Mouse (Mus musculus) embryonic facial prominence, embryonic 10.5 days (tissue): ENCODE results near the gene Acer3. TPM values are rescaled to one million over a fixed set of nuclear protein-coding genes. Genes with fewer than 3 reads are reported as not detected.

Experiments used
- DNase-seq: peaks from one replicate; pipeline ENCODE4 v3.0.0-alpha.2; 2017; ENCODE audit warnings: low spot score
- H3K27ac ChIP-seq: fragments of 300-500 bp; sonication (generic); replicated peaks from 2 replicates; pipeline ENCODE4 v1.5.1; 2016; ENCODE audit warnings: mild to moderate bottlenecking
- H3K27me3 ChIP-seq: fragments of 300-500 bp; sonication (generic); replicated peaks from 2 replicates; pipeline ENCODE4 v1.6.1; 2016; ENCODE audit warnings: low read depth, mild to moderate bottlenecking; ENCODE audit not compliant: poor library complexity, severe bottlenecking
- H3K36me3 ChIP-seq: fragments of 300-500 bp; sonication (generic); replicated peaks from 2 replicates; pipeline ENCODE4 v1.6.1; 2016; ENCODE audit warnings: mild to moderate bottlenecking, moderate library complexity
- H3K4me1 ChIP-seq: fragments of 300-500 bp; sonication (generic); 2 replicates; pipeline ENCODE4 v1.6.1; 2016
- H3K4me3 ChIP-seq: fragments of 300-500 bp; sonication (generic); 2 replicates; pipeline ENCODE4 v1.5.1; 2016; ENCODE audit warnings: mild to moderate bottlenecking, moderate library complexity
- H3K9me3 ChIP-seq: fragments of 300-500 bp; sonication (generic); 2 replicates; pipeline ENCODE4 v1.6.1; 2016; ENCODE audit warnings: mild to moderate bottlenecking
- WGBS: fragments of 180-500 bp; shearing (Covaris S2); methylation state at CpG from one replicate; pipeline ENCODE4 v1.1.7; 2016; 5-methylcytosine and 5-hydroxymethylcytosine counted together
- polyA plus RNA-seq: library from polyadenylated mRNA; unstranded; fragments of >200 nt; fragmentation: Nextera tagmentation; extraction: Ambion mirVana; gene quantifications from 2 replicates; pipeline ENCODE4 v1.2.1, GENCODE M21; 2016

The Acer3 gene
- polyA plus RNA-seq, 1 experiment from 2014 or later, result 21.3 TPM

- 84% methylated on average over 2 of the region's 2 CpGs for WGBS
- peaks cover 20% of the 10 kb centered on the region for H3K4me1 ChIP-seq
- H3K4me3 ChIP-seq, result no peak overlapping the region
- H3K9me3 ChIP-seq, result no peaks in the 10 kb centered on the region
- no peaks in the 10 kb centered on the region for H3K36me3 ChIP-seq
- H3K27me3 ChIP-seq, result no peaks in the 10 kb centered on the region
- H3K27ac ChIP-seq, result no peak overlapping the region
- no peak for DNase-seq
Measured at GRCm38 (mm10) chr7:98330375-98331002, 9.5 kb upstream of the Acer3 start.

DNA sequence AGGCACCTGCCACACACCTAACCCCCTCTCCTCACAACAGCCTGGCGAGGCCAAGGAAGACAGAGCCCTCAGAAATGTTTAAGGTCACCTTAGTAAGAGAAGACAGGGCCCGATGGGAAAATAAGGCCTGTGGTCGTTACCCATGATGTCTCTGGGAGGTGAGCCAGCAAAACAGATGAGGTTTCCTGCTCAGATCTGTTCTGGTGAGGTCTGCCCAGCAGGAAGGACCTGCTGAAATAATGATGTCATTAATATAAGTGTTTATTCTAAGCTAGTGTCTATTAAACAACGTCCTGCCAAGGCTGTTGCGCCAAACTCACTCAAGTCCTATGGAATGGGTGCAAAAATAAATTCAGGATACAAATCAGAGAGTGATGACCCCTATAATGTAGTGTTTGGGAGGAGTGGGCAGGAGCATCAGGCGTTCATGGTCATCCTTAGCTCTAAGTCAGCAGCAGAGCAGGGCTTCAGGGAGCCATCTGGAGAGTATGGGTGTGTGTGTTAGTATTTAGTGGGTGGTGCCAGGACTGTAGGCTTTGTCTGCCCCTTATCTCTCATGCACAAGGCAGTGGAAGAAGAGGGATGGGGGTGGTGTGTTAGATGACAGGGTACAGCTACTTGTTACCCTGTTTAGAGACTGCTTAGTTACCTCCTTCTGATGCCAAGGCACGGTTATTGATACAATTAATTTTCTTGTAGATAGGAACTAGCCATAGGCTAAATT, 8.8 kb upstream of the Acer3 start:
- Histone ChIP-seq H3K27ac (no peak overlapping the region), H3K9me3 (no peaks in the 10 kb centered on the region), H3K36me3 (no peaks in the 10 kb centered on the region), H3K4me3 (no peak overlapping the region), H3K4me1 (peaks cover 15% of the 10 kb centered on the region), H3K27me3 (no peaks in the 10 kb centered on the region)
- 83% methylated on average over 7 of the region's 7 CpGs for WGBS
- DNase-seq, result no peak

DNA sequence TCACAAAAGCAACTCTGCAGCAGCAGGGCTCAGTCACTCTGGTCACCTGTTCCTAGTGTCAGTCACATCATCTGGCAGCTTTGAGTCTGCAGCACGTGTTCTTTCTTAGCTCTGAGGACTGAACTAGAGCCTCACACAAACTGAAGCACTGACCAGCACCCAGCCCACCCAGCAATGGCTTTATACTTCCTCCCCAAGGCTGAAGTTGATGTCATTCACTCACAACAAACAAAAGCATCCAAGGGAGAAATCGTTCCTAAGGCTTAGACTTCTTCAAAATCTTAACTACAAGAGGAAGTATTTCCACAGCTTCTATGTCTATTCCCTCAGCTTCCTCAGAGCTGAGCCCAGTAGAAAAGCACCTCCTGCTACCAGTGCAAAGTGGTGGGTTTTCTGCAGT, 7.3 kb upstream of the Acer3 start:
- no peak for DNase-seq

GRCm38 (mm10) chr7:98326051-98326450, 5.0 kb upstream of the Acer3 start:
- Histone ChIP-seq H3K4me1 (peaks cover 3% of the 10 kb centered on the region), H3K9me3 (no peaks in the 10 kb centered on the region), H3K27ac (no peak overlapping the region), H3K27me3 (no peaks in the 10 kb centered on the region), H3K36me3 (no peaks in the 10 kb centered on the region), H3K4me3 (no peak overlapping the region)
- 88% methylated on average over 7 of the region's 7 CpGs for WGBS
- no peak for DNase-seq

More for the DNA sequence above, 7.3 kb upstream of the Acer3 start:
- Histone ChIP-seq H3K36me3 (no peaks in the 10 kb centered on the region), H3K27ac (no peak overlapping the region), H3K4me1 (peaks cover 18% of the 10 kb centered on the region), H3K27me3 (no peaks in the 10 kb centered on the region), H3K4me3 (no peak overlapping the region), H3K9me3 (no peaks in the 10 kb centered on the region)
- WGBS, result 54% methylated on average over 2 of the region's 2 CpGs

- no peaks in the 10 kb centered on the region for H3K27me3 ChIP-seq
- no peak overlapping the region for H3K27ac ChIP-seq
- no peak for DNase-seq
- no peak overlapping the region for H3K4me3 ChIP-seq
- WGBS, result 72% methylated on average over 1 of the region's 1 CpGs
- H3K4me1 ChIP-seq, result peaks cover 3% of the 10 kb centered on the region; the same call in 1 of the 2 replicates
- no peaks in the 10 kb centered on the region for H3K36me3 ChIP-seq
- H3K9me3 ChIP-seq, result no peaks in the 10 kb centered on the region
Measured at GRCm38 (mm10) chr7:98324228-98324627, 3.2 kb upstream of the Acer3 start.

DNA sequence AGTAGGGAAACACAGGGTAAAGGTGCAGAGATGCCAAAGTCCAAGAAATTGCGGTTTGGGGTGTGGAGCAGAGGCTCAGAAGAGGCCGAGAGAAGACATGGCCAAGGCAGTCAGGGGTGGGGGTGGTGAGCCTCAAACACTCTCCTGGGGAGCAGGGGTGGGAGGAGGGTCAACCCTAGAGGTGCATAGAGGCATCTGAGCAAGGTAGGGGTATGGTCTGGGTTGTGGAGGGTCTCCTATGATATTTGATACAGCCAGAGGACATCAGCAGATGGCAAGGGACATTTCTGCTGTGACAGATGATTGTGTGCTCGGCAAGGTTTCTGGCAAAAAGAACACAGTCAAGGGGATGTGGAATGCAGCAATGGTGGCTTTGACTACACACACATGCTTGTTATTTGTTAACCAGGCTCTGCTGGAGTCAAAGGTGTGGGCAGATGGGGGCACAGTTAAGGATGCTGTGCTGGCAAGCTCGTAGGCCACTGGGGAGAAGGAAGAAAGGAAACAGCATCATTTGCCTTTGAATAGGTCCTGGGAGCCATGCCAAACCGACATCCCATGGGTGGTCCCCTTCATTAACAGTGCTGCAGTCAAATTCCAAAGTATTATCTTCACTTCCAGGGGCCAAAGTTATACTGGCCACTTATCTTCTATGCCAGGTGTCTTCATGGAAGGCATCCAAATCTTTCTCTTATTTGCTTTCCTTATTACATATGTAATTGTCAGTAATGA, 2.4 kb upstream of the Acer3 start:
- Histone ChIP-seq H3K27ac (no peak overlapping the region), H3K4me1 (peaks cover 3% of the 10 kb centered on the region; the same call in 1 of the 2 replicates), H3K9me3 (no peaks in the 10 kb centered on the region), H3K36me3 (no peaks in the 10 kb centered on the region), H3K4me3 (no peak overlapping the region), H3K27me3 (no peaks in the 10 kb centered on the region)
- 40% methylated on average over 5 of the region's 5 CpGs for WGBS
- no peak for DNase-seq

DNA sequence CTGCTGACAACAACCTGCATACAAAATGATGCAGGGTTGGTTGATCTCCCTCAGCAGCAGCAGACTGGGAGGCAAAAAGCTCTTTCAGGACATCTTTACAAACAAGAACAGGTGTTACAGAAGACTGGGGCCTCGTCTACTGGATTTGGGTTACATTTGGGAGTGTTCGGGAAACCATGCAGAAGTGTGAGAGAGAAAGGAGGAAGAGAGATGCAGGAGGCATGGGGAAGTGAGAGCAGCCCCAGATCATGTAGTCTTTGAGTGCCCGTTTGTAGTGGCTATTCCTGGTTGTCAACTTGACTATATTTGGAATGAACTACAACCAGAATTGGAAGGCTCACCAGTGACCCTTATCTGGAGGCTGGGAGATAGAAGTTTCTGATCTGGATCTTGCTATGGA, 1.4 kb upstream of the Acer3 start:
- H3K27ac ChIP-seq, result no peak overlapping the region
- no peak overlapping the region for H3K4me3 ChIP-seq
- H3K4me1 ChIP-seq, result peaks cover 3% of the 10 kb centered on the region; the same call in 1 of the 2 replicates
- WGBS, result 76% methylated on average over 3 of the region's 3 CpGs
- no peaks in the 10 kb centered on the region for H3K36me3 ChIP-seq
- no peaks in the 10 kb centered on the region for H3K27me3 ChIP-seq
- no peak for DNase-seq
- H3K9me3 ChIP-seq, result no peaks in the 10 kb centered on the region

GRCm38 (mm10) chr7:98320006-98320556, 927 bp downstream of the Acer3 start:
- peak; percentile 7 for DNase-seq
- WGBS, result 85% methylated on average over 7 of the region's 7 CpGs
- Histone ChIP-seq H3K4me3 (no peak overlapping the region), H3K27me3 (no peaks in the 10 kb centered on the region), H3K4me1 (peaks cover 3% of the 10 kb centered on the region), H3K9me3 (no peaks in the 10 kb centered on the region), H3K36me3 (no peaks in the 10 kb centered on the region), H3K27ac (no peak overlapping the region)

DNA sequence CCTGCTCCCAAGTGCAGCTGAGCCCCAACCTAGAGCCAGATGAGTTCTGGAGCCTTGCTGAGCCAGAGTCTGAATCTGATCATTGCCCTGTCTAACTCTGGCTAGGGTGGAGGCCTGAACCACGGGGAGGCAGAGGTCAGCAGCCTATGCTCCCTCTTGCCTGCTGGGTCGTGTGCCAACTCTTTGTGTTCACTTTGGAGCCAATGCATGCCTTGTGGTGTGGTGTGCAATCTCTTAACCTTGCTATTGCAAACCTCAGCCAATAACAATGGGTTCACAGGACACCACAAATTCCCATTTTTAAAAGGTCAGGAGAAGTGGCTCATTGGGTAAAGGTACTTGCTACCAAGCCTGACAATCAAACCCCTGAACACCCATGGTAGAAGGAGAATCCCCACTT, 4.4 kb downstream of the Acer3 start:
- no peak for DNase-seq
- 50% methylated on average over 2 of the region's 2 CpGs for WGBS
- Histone ChIP-seq H3K9me3 (no peaks in the 10 kb centered on the region), H3K4me1 (no peaks in the 10 kb centered on the region; the same call in 1 of the 2 replicates), H3K36me3 (no peaks in the 10 kb centered on the region), H3K4me3 (no peak overlapping the region), H3K27me3 (no peaks in the 10 kb centered on the region), H3K27ac (no peak overlapping the region)

- WGBS, result 89% methylated on average over 2 of the region's 2 CpGs
- no peak for DNase-seq
- no peaks in the 10 kb centered on the region for H3K36me3 ChIP-seq
- no peaks in the 10 kb centered on the region; the same call in 1 of the 2 replicates for H3K4me1 ChIP-seq
- no peak overlapping the region for H3K27ac ChIP-seq
- no peak overlapping the region for H3K4me3 ChIP-seq
- H3K27me3 ChIP-seq, result no peaks in the 10 kb centered on the region
- no peaks in the 10 kb centered on the region for H3K9me3 ChIP-seq
Measured at GRCm38 (mm10) chr7:98315087-98315486, 5.9 kb downstream of the Acer3 start.

DNA sequence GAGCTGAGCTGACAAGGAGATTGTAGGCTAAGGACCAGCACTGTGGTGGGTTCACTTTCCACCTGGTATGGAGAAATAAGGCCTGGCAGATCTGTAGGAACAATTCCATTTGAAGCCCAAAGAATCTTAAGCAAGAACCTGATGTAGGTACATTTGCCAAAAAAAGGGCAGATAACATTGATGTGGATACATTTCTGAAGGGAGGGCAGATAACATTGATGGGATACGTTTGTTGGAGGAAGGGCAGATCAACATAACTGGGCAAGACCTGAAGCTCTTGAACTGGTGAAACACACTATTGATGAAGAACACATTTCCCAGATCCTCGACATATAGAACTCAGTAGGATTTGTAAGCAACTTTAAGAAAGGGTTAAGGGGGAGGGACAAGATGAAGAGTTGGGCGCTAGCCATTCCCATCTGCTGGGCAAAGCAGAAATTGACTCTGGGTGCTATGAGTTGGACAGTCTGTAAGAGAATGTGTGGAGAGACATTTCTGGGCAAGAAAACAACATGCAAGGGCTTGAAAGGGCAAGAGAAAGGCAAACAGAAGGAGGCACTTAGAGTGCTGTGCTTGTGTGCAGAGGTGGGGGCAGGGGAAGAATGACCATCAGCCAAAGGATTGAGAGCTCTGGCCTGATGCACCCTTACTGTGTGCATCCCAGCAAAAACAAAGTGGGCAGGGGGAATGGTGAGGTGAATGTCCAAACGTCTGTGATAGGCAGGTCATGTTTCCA, 8.7 kb downstream of the Acer3 start:
- no peaks in the 10 kb centered on the region for H3K36me3 ChIP-seq
- WGBS, result 62% methylated on average over 4 of the region's 4 CpGs
- no peaks in the 10 kb centered on the region for H3K9me3 ChIP-seq
- peaks cover 15% of the 10 kb centered on the region for H3K4me1 ChIP-seq
- H3K4me3 ChIP-seq, result no peak overlapping the region
- H3K27ac ChIP-seq, result no peak overlapping the region
- peaks cover 11% of the 10 kb centered on the region for H3K27me3 ChIP-seq
- DNase-seq, result no peak

DNA sequence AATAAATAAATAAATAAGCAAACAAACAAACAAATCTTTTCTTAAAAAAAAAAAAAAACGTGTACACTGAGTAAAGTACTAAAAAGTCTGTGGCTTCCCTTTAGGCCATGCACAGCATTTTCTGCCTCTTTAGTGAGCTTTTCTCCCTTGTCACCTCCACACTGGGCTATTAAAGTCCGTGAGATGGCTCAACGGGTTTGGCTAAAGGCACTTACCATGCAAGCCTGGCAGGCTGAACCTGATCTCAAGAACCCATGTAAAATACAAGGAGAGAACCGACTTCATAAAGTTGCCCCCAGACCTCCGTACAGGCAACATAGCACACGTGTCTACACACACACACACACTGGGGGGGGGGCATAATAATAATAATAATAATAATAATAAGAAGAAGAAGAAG, 10.7 kb downstream of the Acer3 start:
- H3K4me3 ChIP-seq, result no peak overlapping the region

More for the DNA sequence above, 10.7 kb downstream of the Acer3 start:
- Histone ChIP-seq H3K9me3 (no peaks in the 10 kb centered on the region), H3K27ac (no peak overlapping the region), H3K36me3 (no peaks in the 10 kb centered on the region), H3K27me3 (peaks cover 11% of the 10 kb centered on the region), H3K4me1 (peaks cover 15% of the 10 kb centered on the region)
- 63% methylated on average over 6 of the region's 6 CpGs for WGBS
- DNase-seq, result no peak
